Mouse (Mus musculus): ENCODE data around the gene Chac2. TPM values are rescaled to one million over a fixed set of nuclear protein-coding genes. Genes with fewer than 3 reads are reported as not detected.

The Chac2 gene
- polyA plus RNA-seq, 1 experiment from 2014 or later = 15.7 TPM

GRCm38 (mm10) chr11:30953469-30954154 is 32.5 kb downstream of the Chac2 start:
- under 1% methylated on average over 25 of the region's 32 CpGs for WGBS
- no peaks in the 10 kb centered on the region for H3K27me3 ChIP-seq
- H3K9me3 ChIP-seq = peaks cover 6% of the 10 kb centered on the region; the same call in 1 of the 2 replicates
- H3K9ac ChIP-seq = peak overlapping the region; percentile 75
- peak; percentile 88; the same call in 1 of the 2 replicates for ATAC-seq (ENCODE audit: insufficient number of reproducible peaks, low FRiP score, low TSS enrichment, low read depth)
- peak overlapping the region; percentile 88 for H3K27ac ChIP-seq
- peak overlapping the region; percentile 81 for H3K4me3 ChIP-seq
- H3K4me1 ChIP-seq = peaks cover 7% of the 10 kb centered on the region; the same call in 1 of the 2 replicates
- H3K4me2 ChIP-seq = peak overlapping the region; percentile 51
- peaks cover 20% of the 10 kb centered on the region for H3K36me3 ChIP-seq

GRCm38 (mm10) chr11:30952829-30953228 is 33.3 kb downstream of the Chac2 start:
- no peak overlapping the region for H3K9ac ChIP-seq
- peaks cover 6% of the 10 kb centered on the region; the same call in 1 of the 2 replicates for H3K9me3 ChIP-seq
- H3K4me2 ChIP-seq = peak overlapping the region; percentile 51
- H3K36me3 ChIP-seq = peaks cover 20% of the 10 kb centered on the region
- WGBS = 54% methylated on average over 5 of the region's 5 CpGs
- no peak overlapping the region for H3K27ac ChIP-seq
- ATAC-seq (ENCODE audit: insufficient number of reproducible peaks, low FRiP score, low TSS enrichment, low read depth) = no peak
- no peaks in the 10 kb centered on the region for H3K27me3 ChIP-seq
- H3K4me3 ChIP-seq = peak overlapping the region; percentile 81
- H3K4me1 ChIP-seq = peaks cover 7% of the 10 kb centered on the region; the same call in 1 of the 2 replicates

GRCm38 (mm10) chr11:30943522-30943921 is 42.6 kb downstream of the Chac2 start:
- Histone ChIP-seq H3K27me3 (no peaks in the 10 kb centered on the region), H3K4me2 (no peak overlapping the region), H3K9me3 (no peaks in the 10 kb centered on the region), H3K27ac (no peak overlapping the region), H3K9ac (no peak overlapping the region), H3K4me3 (no peak overlapping the region), H3K4me1 (no peaks in the 10 kb centered on the region), H3K36me3 (peaks cover 53% of the 10 kb centered on the region)
- WGBS = 90% methylated on average over 2 of the region's 2 CpGs
- no peak for ATAC-seq (ENCODE audit: insufficient number of reproducible peaks, low FRiP score, low TSS enrichment, low read depth)

GRCm38 (mm10) chr11:30928498-30928897 is 57.7 kb downstream of the Chac2 start:
- peaks cover 39% of the 10 kb centered on the region for H3K36me3 ChIP-seq
- H3K27ac ChIP-seq = no peak overlapping the region
- H3K27me3 ChIP-seq = no peaks in the 10 kb centered on the region
- no peak overlapping the region for H3K4me2 ChIP-seq
- H3K9me3 ChIP-seq = no peaks in the 10 kb centered on the region
- H3K9ac ChIP-seq = no peak overlapping the region
- H3K4me1 ChIP-seq = no peaks in the 10 kb centered on the region
- 100% methylated on average over 1 of the region's 1 CpGs for WGBS
- no peak for ATAC-seq (ENCODE audit: insufficient number of reproducible peaks, low FRiP score, low TSS enrichment, low read depth)
- H3K4me3 ChIP-seq = no peak overlapping the region

GRCm38 (mm10) chr11:30928079-30928478 is 58.1 kb downstream of the Chac2 start:
- Histone ChIP-seq H3K36me3 (peaks cover 44% of the 10 kb centered on the region), H3K9me3 (no peaks in the 10 kb centered on the region), H3K4me3 (no peak overlapping the region), H3K4me2 (no peak overlapping the region), H3K4me1 (no peaks in the 10 kb centered on the region), H3K9ac (no peak overlapping the region), H3K27me3 (no peaks in the 10 kb centered on the region), H3K27ac (no peak overlapping the region)
- ATAC-seq (ENCODE audit: insufficient number of reproducible peaks, low FRiP score, low TSS enrichment, low read depth) = no peak

Other genes starting within 250 kb of the Chac2 start
- gene Psme4, start 214.6 kb downstream of the Chac2 start, polyA plus RNA-seq (2015; fragmentation: Nextera tagmentation; extraction: Ambion mirVana) = 15.6 and 18.2 TPM in 2 replicates
- 0.19 and 0.27 TPM in 2 replicates for gene Gpr75, start 101.0 kb downstream of the Chac2 start, polyA plus RNA-seq (2015; fragmentation: Nextera tagmentation; extraction: Ambion mirVana)
- gene Asb3, start 100.9 kb downstream of the Chac2 start, polyA plus RNA-seq (2015; fragmentation: Nextera tagmentation; extraction: Ambion mirVana) = 29.6 and 33.0 TPM in 2 replicates
- 10.0 and 12.9 TPM in 2 replicates for gene Erlec1, start 32.0 kb downstream of the Chac2 start, polyA plus RNA-seq (2015; fragmentation: Nextera tagmentation; extraction: Ambion mirVana)
- not detected in 2 replicates for gene Gm17332, start 196.1 kb upstream of the Chac2 start, polyA plus RNA-seq (2015; fragmentation: Nextera tagmentation; extraction: Ambion mirVana)